ENCODE assay signal across 15 mouse cellular contexts in the genomic region with DNA sequence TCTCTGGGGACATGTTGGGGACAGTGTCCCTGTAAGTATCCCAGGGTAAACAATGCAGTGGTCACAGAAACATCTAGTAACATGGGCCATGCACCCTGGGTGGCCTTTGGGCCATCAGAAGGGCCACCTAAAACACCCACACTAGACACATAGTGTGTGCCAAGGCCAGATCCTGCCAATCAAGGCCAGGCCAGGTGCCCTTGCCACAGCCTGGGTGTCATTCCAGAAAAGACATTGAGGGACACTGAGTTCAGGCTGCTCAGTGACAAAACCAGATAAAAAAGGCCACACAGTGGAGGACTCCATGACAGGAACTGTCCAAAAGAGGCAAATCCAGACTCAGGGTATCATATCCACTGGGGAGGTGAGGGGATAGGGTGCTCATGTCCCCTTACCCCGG. TPM values are rescaled to one million over a fixed set of nuclear protein-coding genes. Genes with fewer than 3 reads are reported as not detected.
DNase-seq lines count a peak whose midpoint lies in the region; ATAC-seq and TF ChIP-seq lines count a peak whose summit lies in the region.
"Had no signal": no experiment of that assay in that cellular context is flagged by ENCODE, and none has a peak within 500 bp of the region (broad histone marks: within the 10 kb centered on the region; RNA-seq: fewer than 3 reads in every experiment).

No protein-coding gene starts in this region.

- peak overlapping the region; percentile 73; the same call in 1 of the 2 replicates for H3K9ac ChIP-seq in liver, embryonic 12.5 days
- H3K9ac ChIP-seq in liver, embryonic 14.5 days (replicated peaks): 0 out of 2 replicates have a peak overlapping the region, but pooled peaks have one; percentile 9
- H3K9ac ChIP-seq: hindbrain, embryonic 13.5 days; limb, embryonic 12.5 days; stomach, embryonic 15.5 days had no signal

- 0 out of 2 replicates have a peak overlapping the region, but pooled peaks have one; percentile 12 for H3K27ac ChIP-seq in heart, embryonic 10.5 days
- peak overlapping the region; percentile 98 for H3K27ac ChIP-seq in liver, embryonic 12.5 days
- H3K27ac ChIP-seq in liver, embryonic 14.5 days: peak overlapping the region; percentile 96
- H3K27ac ChIP-seq: hindbrain, embryonic 13.5 days; limb, embryonic 12.5 days; stomach, embryonic 15.5 days had no signal

- no peak for DNase-seq in heart, embryonic 10.5 days (ENCODE audit: low spot score)
- no peak for DNase-seq in heart, postnatal 14 days
- DNase-seq in liver, embryonic 14.5 days (ENCODE audit: low read depth in 3 of 3, low spot score in 3 of 3): no peak
- DNase-seq in urinary bladder, postnatal 25 days (ENCODE audit: low spot score): no peak
- DNase-seq: cerebellum, adult 11-12 months; gastrocnemius, postnatal 10 days had no signal

- TF ChIP-seq CTCF in liver, embryonic 14.5 days (IDR thresholded peaks at IDR 0.05; ENCODE audit: low read depth): no peak

- H3K36me3 ChIP-seq in heart, embryonic 10.5 days: peaks cover 49% of the 10 kb centered on the region
- peaks cover 63% of the 10 kb centered on the region for H3K36me3 ChIP-seq in megakaryocyte, embryonic 14.5 days (replicated peaks; ENCODE audit: low read length)
- H3K36me3 ChIP-seq in liver, embryonic 12.5 days: peaks cover 51% of the 10 kb centered on the region
- peaks cover 17% of the 10 kb centered on the region for H3K36me3 ChIP-seq in liver, embryonic 14.5 days (replicated peaks; ENCODE audit: control insufficient read depth, insufficient read depth, low read depth)

- intact Hi-C loops in heart, postnatal 14 days (cut with DNase I): loop anchor here (2.0 kb wide), 1 partner anchor 73 kb away; no protein-coding TSS in a partner anchor

- peaks cover 26% of the 10 kb centered on the region for H3K4me1 ChIP-seq in heart, embryonic 10.5 days
- H3K4me1 ChIP-seq in megakaryocyte, embryonic 14.5 days: peaks cover 85% of the 10 kb centered on the region
- H3K4me1 ChIP-seq in liver, embryonic 12.5 days: peaks cover 62% of the 10 kb centered on the region
- H3K4me1 ChIP-seq in liver, embryonic 14.5 days (replicated peaks; ENCODE audit: control insufficient read depth in 2 of 2, insufficient read depth in 2 of 2, low read length in 1 of 2): peaks cover 38 to 41% of the 10 kb centered on the region in 2 experiments

- WGBS in heart, embryonic 10.5 days: 86% methylated on average over 1 of the region's 1 CpGs
- 83% methylated on average over 1 of the region's 1 CpGs for WGBS in liver, embryonic 12.5 days (ENCODE audit: insufficient replicate concordance)
- 96% methylated on average over 1 of the region's 1 CpGs for WGBS in liver, embryonic 14.5 days (ENCODE audit: insufficient replicate concordance)

- H3K9me3 ChIP-seq in heart, embryonic 10.5 days: no peaks in the 10 kb centered on the region
- no peaks in the 10 kb centered on the region for H3K9me3 ChIP-seq in megakaryocyte, embryonic 14.5 days
- H3K9me3 ChIP-seq in liver, embryonic 12.5 days (replicated peaks): no peaks in the 10 kb centered on the region
- no peaks in the 10 kb centered on the region for H3K9me3 ChIP-seq in liver, embryonic 14.5 days (ENCODE audit: control insufficient read depth, low read length)
- H3K9me3 ChIP-seq: hindbrain, embryonic 13.5 days; limb, embryonic 12.5 days; stomach, embryonic 15.5 days had no signal

- H3K27me3 ChIP-seq in heart, embryonic 10.5 days (ENCODE audit: insufficient read depth, poor library complexity, severe bottlenecking): no peaks in the 10 kb centered on the region
- H3K27me3 ChIP-seq in megakaryocyte, embryonic 14.5 days (replicated peaks): no peaks in the 10 kb centered on the region
- no peaks in the 10 kb centered on the region for H3K27me3 ChIP-seq in liver, embryonic 12.5 days (replicated peaks)
- no peaks in the 10 kb centered on the region for H3K27me3 ChIP-seq in liver, embryonic 14.5 days (ENCODE audit: control insufficient read depth, insufficient read depth, low read length)
- H3K27me3 ChIP-seq: hindbrain, embryonic 13.5 days; limb, embryonic 12.5 days; stomach, embryonic 15.5 days had no signal

- H3K4me2 ChIP-seq in liver, embryonic 12.5 days: no peak overlapping the region
- no peak overlapping the region for H3K4me2 ChIP-seq in liver, embryonic 14.5 days (ENCODE audit: low read depth)
- H3K4me2 ChIP-seq: hindbrain, embryonic 13.5 days; limb, embryonic 12.5 days; midbrain, embryonic 11.5 days; stomach, embryonic 15.5 days had no signal

- ATAC-seq in megakaryocyte, adult 5-6 weeks (ENCODE audit: poor library complexity, severe bottlenecking): no peak
- no peak for ATAC-seq in liver, embryonic 12.5 days
- ATAC-seq in liver, embryonic 14.5 days (ENCODE audit: insufficient read depth): no peak
- ATAC-seq: forebrain, embryonic 16.5 days; midbrain, embryonic 16.5 days had no signal

- H3K4me3 ChIP-seq in heart, embryonic 10.5 days: no peak overlapping the region
- peak overlapping the region; percentile 44 for H3K4me3 ChIP-seq in megakaryocyte, embryonic 14.5 days (replicated peaks)
- H3K4me3 ChIP-seq in liver, embryonic 12.5 days: no peak overlapping the region
- no peak overlapping the region for H3K4me3 ChIP-seq in liver, embryonic 14.5 days (ENCODE audit: insufficient read depth in 1 of 2, low read depth in 2 of 2, low read length in 2 of 2)
- H3K4me3 ChIP-seq: hindbrain, embryonic 13.5 days; limb, embryonic 12.5 days; stomach, embryonic 15.5 days had no signal

- TF ChIP-seq EP300 in liver, embryonic 14.5 days (IDR thresholded peaks at IDR 0.05; ENCODE audit: low read depth): no peak

RNA-seq across cellular contexts. Expression of a gene that starts 5.7 kb away (rescaled TPM):
- polyA plus RNA-seq in heart, embryonic 10.5 days (2016; fragmentation: Nextera tagmentation; extraction: Ambion mirVana): 90.8 and 92.0 TPM in 2 replicates
- total RNA-seq in heart, postnatal 14 days (2021): 100 to 1,000 TPM; 166 to 169 TPM
- 472 and 996 TPM in 2 replicates for polyA plus RNA-seq in megakaryocyte, embryonic 14.5 days (2012; ENCODE audit: insufficient read depth, low replicate concordance)
- total RNA-seq in megakaryocyte, adult 5-6 weeks (2015): 53.5 and 61.1 TPM in 2 replicates
- 63.3 and 74.8 TPM in 2 replicates for total RNA-seq in megakaryocyte, adult 5-6 weeks (2017)
- 124 and 125 TPM in 2 replicates for polyA plus RNA-seq in liver, embryonic 12.5 days (2016; fragmentation: Nextera tagmentation; extraction: Ambion mirVana)
- 59.7 and 69.1 TPM in 2 replicates for polyA plus RNA-seq in liver, embryonic 14.5 days (2012; rRNA removed)
- polyA plus RNA-seq in liver, embryonic 14.5 days (2014; fragmentation: Nextera tagmentation; extraction: Ambion mirVana): 58.7 and 74.3 TPM in 2 replicates

RNA-seq across cellular contexts. Expression of a gene that starts 18.1 kb away (rescaled TPM):
- 54.8 and 56.8 TPM in 2 replicates for polyA plus RNA-seq in heart, embryonic 10.5 days (2016; fragmentation: Nextera tagmentation; extraction: Ambion mirVana)
- 10 to 100 TPM in 1 of 2 experiments, 1 to 10 TPM in 1; 7.0 to 11.4 TPM for total RNA-seq in heart, postnatal 14 days (2021)
- 61.8 and 135 TPM in 2 replicates for polyA plus RNA-seq in megakaryocyte, embryonic 14.5 days (2012; ENCODE audit: insufficient read depth, low replicate concordance)
- 61.8 and 72.0 TPM in 2 replicates for total RNA-seq in megakaryocyte, adult 5-6 weeks (2015)
- 65.0 and 77.3 TPM in 2 replicates for total RNA-seq in megakaryocyte, adult 5-6 weeks (2017)
- polyA plus RNA-seq in liver, embryonic 12.5 days (2016; fragmentation: Nextera tagmentation; extraction: Ambion mirVana): 43.9 and 45.3 TPM in 2 replicates
- polyA plus RNA-seq in liver, embryonic 14.5 days (2012; rRNA removed): 13.0 and 15.8 TPM in 2 replicates
- 14.2 and 16.0 TPM in 2 replicates for polyA plus RNA-seq in liver, embryonic 14.5 days (2014; fragmentation: Nextera tagmentation; extraction: Ambion mirVana)

RNA-seq across cellular contexts. Expression of a gene that starts 18.3 kb away (rescaled TPM):
- polyA plus RNA-seq in heart, embryonic 10.5 days (2016; fragmentation: Nextera tagmentation; extraction: Ambion mirVana): 12.8 and 14.4 TPM in 2 replicates
- 1 to 10 TPM; 4.5 to 4.9 TPM for total RNA-seq in heart, postnatal 14 days (2021)
- polyA plus RNA-seq in megakaryocyte, embryonic 14.5 days (2012; ENCODE audit: insufficient read depth, low replicate concordance): 19.4 and 27.8 TPM in 2 replicates
- total RNA-seq in megakaryocyte, adult 5-6 weeks (2015): 11.3 and 14.2 TPM in 2 replicates
- 4.4 and 6.6 TPM in 2 replicates for total RNA-seq in megakaryocyte, adult 5-6 weeks (2017)
- 10.1 and 10.6 TPM in 2 replicates for polyA plus RNA-seq in liver, embryonic 12.5 days (2016; fragmentation: Nextera tagmentation; extraction: Ambion mirVana)
- polyA plus RNA-seq in liver, embryonic 14.5 days (2012; rRNA removed): 9.9 and 11.3 TPM in 2 replicates
- 4.0 and 6.0 TPM in 2 replicates for polyA plus RNA-seq in liver, embryonic 14.5 days (2014; fragmentation: Nextera tagmentation; extraction: Ambion mirVana)

RNA-seq across cellular contexts. Expression of a gene that starts 26.8 kb away (rescaled TPM):
- 59.0 and 69.9 TPM in 2 replicates for polyA plus RNA-seq in heart, embryonic 10.5 days (2016; fragmentation: Nextera tagmentation; extraction: Ambion mirVana)
- 10 to 100 TPM; 40.6 to 41.9 TPM for total RNA-seq in heart, postnatal 14 days (2021)
- polyA plus RNA-seq in megakaryocyte, embryonic 14.5 days (2012; ENCODE audit: insufficient read depth, low replicate concordance): 91.6 and 121 TPM in 2 replicates
- 8.4 and 10.3 TPM in 2 replicates for total RNA-seq in megakaryocyte, adult 5-6 weeks (2015)
- total RNA-seq in megakaryocyte, adult 5-6 weeks (2017): 16.5 and 30.1 TPM in 2 replicates
- 26.0 and 27.3 TPM in 2 replicates for polyA plus RNA-seq in liver, embryonic 12.5 days (2016; fragmentation: Nextera tagmentation; extraction: Ambion mirVana)
- 8.2 and 11.3 TPM in 2 replicates for polyA plus RNA-seq in liver, embryonic 14.5 days (2012; rRNA removed)
- 8.6 and 12.0 TPM in 2 replicates for polyA plus RNA-seq in liver, embryonic 14.5 days (2014; fragmentation: Nextera tagmentation; extraction: Ambion mirVana)

RNA-seq across cellular contexts. Expression of a gene that starts 58.4 kb away (rescaled TPM):
- 53.1 and 60.4 TPM in 2 replicates for polyA plus RNA-seq in heart, embryonic 10.5 days (2016; fragmentation: Nextera tagmentation; extraction: Ambion mirVana)
- 10 to 100 TPM; 44.6 to 47.8 TPM for total RNA-seq in heart, postnatal 14 days (2021)
- polyA plus RNA-seq in megakaryocyte, embryonic 14.5 days (2012; ENCODE audit: insufficient read depth, low replicate concordance): 10.9 and 24.8 TPM in 2 replicates
- 42.6 and 52.4 TPM in 2 replicates for total RNA-seq in megakaryocyte, adult 5-6 weeks (2015)
- 48.6 and 62.0 TPM in 2 replicates for total RNA-seq in megakaryocyte, adult 5-6 weeks (2017)
- polyA plus RNA-seq in liver, embryonic 12.5 days (2016; fragmentation: Nextera tagmentation; extraction: Ambion mirVana): 36.5 and 38.2 TPM in 2 replicates
- 24.5 and 26.2 TPM in 2 replicates for polyA plus RNA-seq in liver, embryonic 14.5 days (2012; rRNA removed)
- 20.1 and 22.4 TPM in 2 replicates for polyA plus RNA-seq in liver, embryonic 14.5 days (2014; fragmentation: Nextera tagmentation; extraction: Ambion mirVana)

Comparison
In these comparisons a context has a peak if more than half of its experiments do, and no peak if none do; other contexts are left out.
1. H3K27ac ChIP-seq: peak in every context shown above with its lines; median percentile 98 in liver, embryonic 12.5 days; 96 in liver, embryonic 14.5 days; 12 in heart, embryonic 10.5 days.